Mouse (Mus musculus) lung, adult 2 months (tissue): ENCODE results near the gene Cped1. TPM values are rescaled to one million over a fixed set of nuclear protein-coding genes. Genes with fewer than 3 reads are reported as not detected.
A peak's percentile ranks its signal among the peaks of the same experiment; 100 is the strongest.

Experiments used
- DNase-seq: peaks from one replicate; pipeline ENCODE4 v3.0.0; 2022
- H3K4me1 ChIP-seq: fragments of 200-500 bp; 2 replicates; pipeline ENCODE4 v1.6.1; 2011; ENCODE audit warnings: low read length; ENCODE audit not compliant: control insufficient read depth, insufficient read depth
- H3K4me3 ChIP-seq: fragments of 200-500 bp; replicated peaks from 2 replicates; pipeline ENCODE3; 2011; ENCODE audit warnings: low read depth, mild to moderate bottlenecking, control low read depth, low read length; ENCODE audit errors: extremely low read depth
- CTCF ChIP-seq: fragments of 200-500 bp; IDR thresholded peaks from 2 replicates; pipeline ENCODE4 v1.5.1; 2011; ENCODE audit warnings: mild to moderate bottlenecking, low read length, control low read depth; ENCODE audit not compliant: insufficient read depth
- POLR2A ChIP-seq: fragments of 200-500 bp; IDR thresholded peaks from 2 replicates; pipeline ENCODE4 v1.6.1; 2011; ENCODE audit warnings: low read depth, mild to moderate bottlenecking, control low read depth, low read length, borderline replicate concordance; ENCODE audit errors: extremely low read depth
- WGBS: fragments of 180-500 bp; shearing (Covaris S2); methylation state at CpG from one replicate; pipeline ENCODE4 v1.1.7; 2018; 5-methylcytosine and 5-hydroxymethylcytosine counted together
- polyA plus RNA-seq: library from polyadenylated mRNA; depleted of rRNA; stranded (reverse); fragments of >200 nt; gene quantifications from 2 replicates; pipeline ENCODE4 v1.2.3, GENCODE M21; 2012

Cped1 gene
- polyA plus RNA-seq, 1 experiment: 29.4 TPM

GRCm38 (mm10) chr6:21981114-21981513 is 4.6 kb upstream of the Cped1 start:
- 51% methylated on average over 1 of the region's 1 CpGs for whole genome bisulfite sequencing
- no peak for DNase-seq
- TF ChIP-seq POLR2A: no peak
- TF ChIP-seq CTCF: no peak

GRCm38 (mm10) chr6:21984990-21985731 is 555 bp upstream of the Cped1 start:
- Histone ChIP-seq H3K4me3 (peak overlapping the region; percentile 56), H3K4me1 (peaks cover 2% of the 10 kb centered on the region; the same call in 1 of the 2 replicates)
- peak; percentile 38 for DNase-seq
- TF ChIP-seq CTCF (peak; percentile 15; the same call in 1 of the 2 replicates), POLR2A (no peak)
- WGBS: 6% methylated on average over 16 of the region's 16 CpGs

More at GRCm38 (mm10) chr6:21981114-21981513, 4.6 kb upstream of the Cped1 start:
- H3K4me1 ChIP-seq: peaks cover 2% of the 10 kb centered on the region; the same call in 1 of the 2 replicates
- no peak overlapping the region for H3K4me3 ChIP-seq

GRCm38 (mm10) chr6:21986660-21987331 is 1.1 kb downstream of the Cped1 start:
- H3K4me1 ChIP-seq: peaks cover 2% of the 10 kb centered on the region; the same call in 1 of the 2 replicates
- 11% methylated on average over 24 of the region's 24 CpGs for WGBS
- TF ChIP-seq CTCF: no peak
- TF ChIP-seq POLR2A: no peak
- peak overlapping the region; percentile 56 for H3K4me3 ChIP-seq
- DNase-seq: peak; percentile 42

GRCm38 (mm10) chr6:21987554-21987953 is 1.8 kb downstream of the Cped1 start:
- TF ChIP-seq CTCF (no peak), POLR2A (no peak)
- DNase-seq: no peak
- 81% methylated on average over 2 of the region's 2 CpGs for WGBS
- Histone ChIP-seq H3K4me1 (peaks cover 2% of the 10 kb centered on the region; the same call in 1 of the 2 replicates), H3K4me3 (peak overlapping the region; percentile 44)

- DNase-seq: no peak
- WGBS: 78% methylated on average over 5 of the region's 5 CpGs
- Histone ChIP-seq H3K4me3 (no peak overlapping the region), H3K4me1 (peaks cover 2% of the 10 kb centered on the region; the same call in 1 of the 2 replicates)
- TF ChIP-seq POLR2A: no peak
- TF ChIP-seq CTCF: no peak
Observed at GRCm38 (mm10) chr6:21988296-21988695, 2.6 kb downstream of the Cped1 start.

- DNase-seq: no peak
- TF ChIP-seq POLR2A: no peak
- TF ChIP-seq CTCF: no peak
- 60% methylated on average over 4 of the region's 4 CpGs for WGBS
- H3K4me3 ChIP-seq: no peak overlapping the region
- H3K4me1 ChIP-seq: peaks cover 2% of the 10 kb centered on the region; the same call in 1 of the 2 replicates
Observed at GRCm38 (mm10) chr6:21989081-21989480, 3.4 kb downstream of the Cped1 start.

- H3K4me1 ChIP-seq: no peaks in the 10 kb centered on the region
- WGBS: 57% methylated on average over 9 of the region's 9 CpGs
- no peak for DNase-seq
- TF ChIP-seq POLR2A (no peak), CTCF (no peak)
- H3K4me3 ChIP-seq: no peak overlapping the region
Observed at GRCm38 (mm10) chr6:21990181-21991135, 4.7 kb downstream of the Cped1 start.

- Histone ChIP-seq H3K4me1 (no peaks in the 10 kb centered on the region), H3K4me3 (no peak overlapping the region)
- DNase-seq: no peak
- TF ChIP-seq POLR2A (no peak), CTCF (no peak)
- WGBS: 50% methylated on average over 4 of the region's 4 CpGs
Observed at GRCm38 (mm10) chr6:21991151-21991550, 5.4 kb downstream of the Cped1 start.

- TF ChIP-seq POLR2A (no peak), CTCF (no peak)
- 73% methylated on average over 2 of the region's 2 CpGs for WGBS
- Histone ChIP-seq H3K4me3 (no peak overlapping the region), H3K4me1 (peaks cover 2% of the 10 kb centered on the region; the same call in 1 of the 2 replicates)
- no peak for DNase-seq
Observed at GRCm38 (mm10) chr6:21993070-21993469, 7.4 kb downstream of the Cped1 start.
